Mouse (Mus musculus) limb, embryonic 11.5 days (tissue): ENCODE results near the gene Oas1g. TPM values are rescaled to one million over a fixed set of nuclear protein-coding genes. Genes with fewer than 3 reads are reported as not detected.
"Not testable (repeated sequence)": the region's sequence is repeated elsewhere in the genome, so short reads cannot be mapped to it uniquely, and the experiment has no call there.

ENCODE experiments used
- ATAC-seq: fragments of 200-750 bp; cut with Nextera tagmentation; 2 replicates; pipeline ENCODE4 v1.8.0; 2017; ENCODE audit warnings: low read depth; ENCODE audit not compliant: insufficient number of reproducible peaks, low FRiP score, low TSS enrichment
- DNase-seq: peaks from one replicate; pipeline ENCODE4 v3.0.0-alpha.2; 2015; ENCODE audit warnings: low spot score
- H3K27ac ChIP-seq: fragments of 300-500 bp; sonication (generic); replicated peaks from 2 replicates; pipeline ENCODE4 v1.5.1; 2014; ENCODE audit warnings: low read depth, mild to moderate bottlenecking, low read length
- H3K27me3 ChIP-seq: fragments of 300-500 bp; sonication (generic); 2 replicates; pipeline ENCODE4 v1.6.1; 2014; ENCODE audit warnings: mild to moderate bottlenecking, low read length, mixed read lengths; ENCODE audit not compliant: control insufficient read depth, insufficient read depth
- H3K36me3 ChIP-seq: fragments of 300-500 bp; sonication (generic); 2 replicates; pipeline ENCODE4 v1.6.1; 2014; ENCODE audit warnings: mild to moderate bottlenecking, low read length, moderate library complexity, mixed read lengths; ENCODE audit not compliant: control insufficient read depth, insufficient read depth
- H3K4me1 ChIP-seq: fragments of 300-500 bp; sonication (generic); 2 replicates; pipeline ENCODE4 v1.6.1; 2014; ENCODE audit warnings: low read length, mixed read lengths; ENCODE audit not compliant: control insufficient read depth, insufficient read depth
- H3K4me2 ChIP-seq: fragments of 300-500 bp; sonication (generic); 2 replicates; pipeline ENCODE4 v1.6.1; 2014; ENCODE audit warnings: low read depth, mild to moderate bottlenecking, moderate library complexity; ENCODE audit not compliant: severe bottlenecking
- H3K4me3 ChIP-seq: fragments of 300-500 bp; sonication (generic); 2 replicates; pipeline ENCODE4 v1.5.1; 2014; ENCODE audit warnings: low read depth, low read length
- H3K9ac ChIP-seq: fragments of 300-500 bp; sonication (generic); 2 replicates; pipeline ENCODE4 v1.6.1; 2014; ENCODE audit warnings: mild to moderate bottlenecking, low read length
- H3K9me3 ChIP-seq: fragments of 300-500 bp; sonication (generic); 2 replicates; pipeline ENCODE4 v1.6.1; 2016; ENCODE audit warnings: low read length; ENCODE audit not compliant: control insufficient read depth
- WGBS: fragments of 180-500 bp; shearing (Covaris S2); extraction: QIAGEN DNeasy Blood & Tissue Kit; methylation state at CpG from one replicate; pipeline ENCODE4 v1.1.7; 2014; 5-methylcytosine and 5-hydroxymethylcytosine counted together
- polyA plus RNA-seq: library from polyadenylated mRNA; unstranded; fragments of >200 nt; fragmentation: Nextera tagmentation; extraction: Ambion mirVana; gene quantifications from 2 replicates; pipeline ENCODE4 v1.2.1, GENCODE M21; 2014

Gene Oas1g
- not detected in 2 replicates for polyA plus RNA-seq

- H3K4me2 ChIP-seq, H3K4me1 ChIP-seq, ATAC-seq, DNase-seq, H3K27ac ChIP-seq, H3K27me3 ChIP-seq, H3K9me3 ChIP-seq, H3K9ac ChIP-seq, H3K36me3 ChIP-seq, H3K4me3 ChIP-seq: not testable (repeated sequence)
- WGBS = 14% methylated on average over 5 of the region's 9 CpGs
Measured at GRCm38 (mm10) chr5:120887413-120887812, at the start of gene Oas1g. TSS of gene Oas1g (minus strand) at chr5:120887613.

- H3K4me3 ChIP-seq = no peak overlapping the region
- no peak overlapping the region for H3K27ac ChIP-seq
- WGBS = 11% methylated on average over 5 of the region's 5 CpGs
- H3K27me3 ChIP-seq = no peaks in the 10 kb centered on the region
- H3K9ac ChIP-seq = no peak overlapping the region
- H3K36me3 ChIP-seq = no peaks in the 10 kb centered on the region
- ATAC-seq = no peak
- H3K4me2 ChIP-seq = no peak overlapping the region
- no peak for DNase-seq
- no peaks in the 10 kb centered on the region for H3K4me1 ChIP-seq
- H3K9me3 ChIP-seq = no peaks in the 10 kb centered on the region
Measured at GRCm38 (mm10) chr5:120933966-120934365, 46.6 kb upstream of the Oas1g start.

- Histone ChIP-seq H3K4me2 (no peak overlapping the region), H3K9ac (no peak overlapping the region), H3K36me3 (no peaks in the 10 kb centered on the region), H3K27ac (no peak overlapping the region), H3K9me3 (no peaks in the 10 kb centered on the region), H3K4me3 (no peak overlapping the region), H3K27me3 (no peaks in the 10 kb centered on the region), H3K4me1 (no peaks in the 10 kb centered on the region)
- WGBS = 0% methylated on average over 1 of the region's 1 CpGs
- DNase-seq = no peak
- no peak for ATAC-seq
Measured at GRCm38 (mm10) chr5:120927036-120927435, 39.6 kb upstream of the Oas1g start.

- H3K4me3 ChIP-seq, H3K36me3 ChIP-seq, H3K9ac ChIP-seq, ATAC-seq, H3K27ac ChIP-seq, H3K27me3 ChIP-seq, DNase-seq, H3K9me3 ChIP-seq, H3K4me1 ChIP-seq, H3K4me2 ChIP-seq: not testable (repeated sequence)
- 63% methylated on average over 2 of the region's 2 CpGs for WGBS
Measured at GRCm38 (mm10) chr5:120926311-120926710, 38.9 kb upstream of the Oas1g start.

GRCm38 (mm10) chr5:120924520-120924919 lies 37.1 kb upstream of the Oas1g start:
- H3K9me3 ChIP-seq, H3K4me3 ChIP-seq, H3K9ac ChIP-seq, H3K4me2 ChIP-seq, DNase-seq, H3K27ac ChIP-seq, H3K4me1 ChIP-seq, ATAC-seq, H3K27me3 ChIP-seq, H3K36me3 ChIP-seq: not testable (repeated sequence)
- WGBS = 76% methylated on average over 4 of the region's 4 CpGs

GRCm38 (mm10) chr5:120923969-120924368 lies 36.6 kb upstream of the Oas1g start:
- no peaks in the 10 kb centered on the region for H3K27me3 ChIP-seq
- no peak for ATAC-seq
- H3K9ac ChIP-seq = no peak overlapping the region
- 80% methylated on average over 4 of the region's 4 CpGs for WGBS
- no peaks in the 10 kb centered on the region for H3K4me1 ChIP-seq
- H3K4me3 ChIP-seq = no peak overlapping the region
- no peak for DNase-seq
- no peak overlapping the region for H3K27ac ChIP-seq
- H3K36me3 ChIP-seq = no peaks in the 10 kb centered on the region
- H3K4me2 ChIP-seq = no peak overlapping the region
- H3K9me3 ChIP-seq = no peaks in the 10 kb centered on the region

GRCm38 (mm10) chr5:120920296-120920695 lies 32.9 kb upstream of the Oas1g start:
- Histone ChIP-seq H3K9me3 (no peaks in the 10 kb centered on the region), H3K27me3 (no peaks in the 10 kb centered on the region), H3K36me3 (no peaks in the 10 kb centered on the region), H3K4me2 (no peak overlapping the region), H3K27ac (no peak overlapping the region), H3K9ac (no peak overlapping the region), H3K4me3 (no peak overlapping the region), H3K4me1 (no peaks in the 10 kb centered on the region)
- 75% methylated on average over 3 of the region's 3 CpGs for WGBS
- no peak for ATAC-seq
- DNase-seq = no peak

- 66% methylated on average over 2 of the region's 2 CpGs for WGBS
- H3K4me3 ChIP-seq, ATAC-seq, H3K4me2 ChIP-seq, DNase-seq, H3K27me3 ChIP-seq, H3K27ac ChIP-seq, H3K9me3 ChIP-seq, H3K9ac ChIP-seq, H3K4me1 ChIP-seq, H3K36me3 ChIP-seq: not testable (repeated sequence)
Measured at GRCm38 (mm10) chr5:120919156-120919935, 31.9 kb upstream of the Oas1g start.

GRCm38 (mm10) chr5:120914204-120914603 lies 26.8 kb upstream of the Oas1g start, which contains the start of gene Oas1d:
TSS of gene Oas1d (plus strand) at chr5:120914536.
- DNase-seq, H3K36me3 ChIP-seq, H3K9me3 ChIP-seq, H3K9ac ChIP-seq, H3K4me2 ChIP-seq, H3K4me1 ChIP-seq, H3K4me3 ChIP-seq, H3K27ac ChIP-seq, H3K27me3 ChIP-seq, ATAC-seq: not testable (repeated sequence)
- 52% methylated on average over 8 of the region's 8 CpGs for WGBS
